Mouse (Mus musculus): ENCODE results near the gene Pole2. TPM values are rescaled to one million over a fixed set of nuclear protein-coding genes. Genes with fewer than 3 reads are reported as not detected.

Pole2 gene
- total RNA-seq, 2 experiments from 2014 or later, result 0.30 to 0.33 TPM

- no peak for DNase-seq
- intact Hi-C loops (cut with DNase I), result no loop called here
These were observed 72.1 kb downstream of the Pole2 start for GRCm38 (mm10) chr12:69155923-69156322.

Small RNA genes within 50 kb of the gene (microRNA-seq; reads per million reads assigned to microRNA genes)
- gene Gm47287 (0 reads per million in 2 experiments), gene Gm47295 (1.4 to 3.0 reads per million in 2 experiments)

Other genes starting within 250 kb of the Pole2 start
- 100 to 1,000 TPM; 736 to 913 TPM for gene Rps29, start 69.0 kb downstream of the Pole2 start, total RNA-seq (2021)
- not detected for gene Lrr1, start 59.4 kb downstream of the Pole2 start, total RNA-seq (2021)
- gene Rpl36al, start 44.1 kb downstream of the Pole2 start, total RNA-seq (2021), result 100 to 1,000 TPM; 256 to 308 TPM
- gene Mgat2, start 44.0 kb downstream of the Pole2 start, total RNA-seq (2021), result 1 to 10 TPM; 6.5 to 7.7 TPM
- gene Gm49383, start 31.1 kb downstream of the Pole2 start, total RNA-seq (2021), result 1 to 10 TPM; 1.9 to 3.2 TPM
- gene Dnaaf2, start 29.8 kb downstream of the Pole2 start, total RNA-seq (2021), result under 1 TPM; 0.33 to 0.44 TPM
- gene Gm49384, start 23.9 kb downstream of the Pole2 start, total RNA-seq (2021), result 1 to 10 TPM; 1.5 to 1.8 TPM
- gene Klhdc1, start 13.0 kb upstream of the Pole2 start, total RNA-seq (2021), result 10 to 100 TPM; 17.2 to 19.6 TPM
- 100 to 1,000 TPM; 102 to 105 TPM for gene Klhdc2, start 68.5 kb upstream of the Pole2 start, total RNA-seq (2021)
- 10 to 100 TPM; 15.9 to 21.6 TPM for gene Nemf, start 129.0 kb upstream of the Pole2 start, total RNA-seq (2021)
- 10 to 100 TPM; 18.3 to 20.9 TPM for gene Arf6, start 144.0 kb upstream of the Pole2 start, total RNA-seq (2021)
- gene Gm9887, start 144.3 kb upstream of the Pole2 start, total RNA-seq (2021), result not detected